Comparison of ENCODE assay signal across 30 mouse cellular contexts in genomic region chr13:28773466-28773865, GRCm38 (mm10).
DNase-seq lines count a peak whose midpoint lies in the region; ATAC-seq and TF ChIP-seq lines count a peak whose summit lies in the region.
"Had no signal": no experiment of that assay in that cellular context is flagged by ENCODE, and none has a peak within 500 bp of the region (broad histone marks: within the 10 kb centered on the region; RNA-seq: fewer than 3 reads in every experiment).

No protein-coding gene starts in this region.

- H3K27ac ChIP-seq in thymus, adult 2 months (ENCODE audit: control insufficient read depth, insufficient read depth, low read length) = no peak overlapping the region
- H3K27ac ChIP-seq: embryonic facial prominence, embryonic 10.5 days; embryonic facial prominence, embryonic 13.5 days; forebrain, embryonic 15.5 days; heart, embryonic 10.5 days; heart, embryonic 13.5 days; hindbrain, embryonic 15.5 days had no signal

- TF ChIP-seq CTCF in thymus, adult 2 months (IDR thresholded peaks at IDR 0.05; ENCODE audit: borderline replicate concordance, control insufficient read depth, extremely low read depth, insufficient read depth, low read length, poor library complexity) = no peak

- H3K4me1 ChIP-seq in thymus, adult 2 months (replicated peaks; ENCODE audit: control insufficient read depth, insufficient read depth, low read length) = peaks cover 30% of the 10 kb centered on the region

- no peak for ATAC-seq in CD4-positive, CD25-positive, alpha-beta regulatory T cell, adult 4 months
- peak; percentile 34 for ATAC-seq in granulocyte monocyte progenitor cell, adult 5-6 weeks (replicated peaks; ENCODE audit: poor library complexity, severe bottlenecking)
- ATAC-seq: forebrain, embryonic 15.5 days; Patski had no signal

- no peak for TF ChIP-seq POLR2A in thymus, adult 2 months (IDR thresholded peaks at IDR 0.05; ENCODE audit: control insufficient read depth, extremely low read depth, insufficient read depth, low read length, poor library complexity)

- DNase-seq in CD4-positive, CD25-positive, alpha-beta regulatory T cell, adult 2 months (ENCODE audit: low read depth, low spot score) = peak; percentile 23
- DNase-seq in thymus, adult 2 months = peak; percentile 25
- no peak for DNase-seq in thymus, adult 18-20 months
- DNase-seq in thymus, postnatal 25 days = peak; percentile 38
- DNase-seq in frontal cortex, postnatal 14 days (ENCODE audit: low spot score in 2 of 2) = no peak
- DNase-seq in ovary, postnatal 36 days (ENCODE audit: low spot score) = no peak
- DNase-seq: adrenal gland, adult 2 months; adrenal gland, postnatal 14 days; B cell, adult 2 months; cerebellum, adult 11 months; cerebellum, adult 2 months; cerebellum, adult 9-11 months; cerebellum, postnatal 36 days; embryo, embryonic 11 days; gastrocnemius, postnatal 10 days; gastrocnemius, postnatal 36 days; heart, adult 18-20 months; heart, postnatal 14 days; heart, postnatal 4 days had no signal

- 44% methylated on average over 2 of the region's 2 CpGs for WGBS in thymus, adult 2 months

- no peaks in the 10 kb centered on the region for H3K36me3 ChIP-seq in thymus, adult 2 months (ENCODE audit: control insufficient read depth, insufficient read depth, low read length)
- H3K36me3 ChIP-seq: embryonic facial prominence, embryonic 10.5 days; embryonic facial prominence, embryonic 13.5 days; forebrain, embryonic 12.5 days; forebrain, embryonic 15.5 days; heart, embryonic 10.5 days; heart, embryonic 13.5 days; hindbrain, embryonic 15.5 days had no signal

- H3K4me3 ChIP-seq in thymus, adult 2 months (ENCODE audit: control insufficient read depth, insufficient read depth, low read length) = no peak overlapping the region
- H3K4me3 ChIP-seq: embryonic facial prominence, embryonic 10.5 days; embryonic facial prominence, embryonic 13.5 days; erythroblast, embryonic 14.5 days; forebrain, embryonic 12.5 days; forebrain, embryonic 15.5 days; heart, embryonic 10.5 days; heart, embryonic 13.5 days; hindbrain, embryonic 15.5 days had no signal

- H3K27me3 ChIP-seq in thymus, adult 2 months (ENCODE audit: control insufficient read depth, insufficient read depth, low read length) = no peaks in the 10 kb centered on the region
- H3K27me3 ChIP-seq: embryonic facial prominence, embryonic 13.5 days; forebrain, embryonic 12.5 days; forebrain, embryonic 15.5 days; heart, embryonic 13.5 days; hindbrain, embryonic 15.5 days; Patski had no signal

Comparison
In these comparisons a context has a peak if more than half of its experiments do, and no peak if none do; other contexts are left out.
1. DNase-seq: peak in CD4-positive, CD25-positive, alpha-beta regulatory T cell, adult 2 months (single experiment), thymus, adult 2 months (single experiment) and thymus, postnatal 25 days (single experiment); none in thymus, adult 18-20 months (0 of 2), frontal cortex, postnatal 14 days (0 of 2) and ovary, postnatal 36 days (single experiment).